Mouse (Mus musculus): ENCODE results near the gene Foxj3.

DNA sequence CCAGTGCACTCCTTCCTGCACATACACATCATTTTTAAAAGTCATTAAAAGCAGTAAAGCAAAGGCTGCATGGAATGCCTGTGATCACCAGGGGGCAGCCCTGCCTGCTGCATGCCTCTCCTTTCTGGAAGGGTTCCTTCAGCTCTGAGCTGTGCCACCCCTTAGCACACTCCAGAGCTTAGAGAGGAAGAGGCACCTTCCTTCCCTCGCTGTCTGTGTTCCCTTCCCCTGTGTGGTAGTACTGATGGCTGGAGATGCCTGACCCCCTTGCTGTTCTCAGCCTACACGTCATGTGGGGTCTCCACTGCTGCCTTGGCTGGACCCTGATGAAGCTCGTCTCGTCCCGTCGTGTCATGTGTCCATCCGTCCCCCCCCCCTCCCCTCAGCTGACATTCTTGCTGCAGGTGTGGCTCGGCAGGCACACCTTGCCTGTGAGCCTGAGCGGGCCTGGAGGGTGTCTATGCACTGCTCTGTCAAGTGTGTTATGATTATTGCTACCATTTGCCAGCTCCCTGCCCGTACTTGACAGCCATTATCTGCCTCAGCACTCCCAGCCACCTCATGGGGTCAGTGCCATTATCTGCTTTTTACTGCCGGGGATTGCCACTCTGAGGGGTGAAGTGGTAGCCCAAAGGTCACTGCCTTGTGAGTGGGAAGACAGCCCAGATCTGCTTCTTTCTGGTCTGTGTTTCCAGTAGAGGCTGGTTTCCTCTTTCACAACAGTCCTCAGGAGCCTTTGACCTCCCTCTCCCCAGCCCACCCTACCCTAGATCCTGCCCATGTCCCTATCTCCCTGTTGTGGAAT, 94.5 kb downstream of the Foxj3 start:
- no peak for TF ChIP-seq POLR2A (IDR thresholded peaks at IDR 0.05; ENCODE audit: low read depth, low read length)
- peak; percentile 81 for TF ChIP-seq CTCF (conservative IDR thresholded peaks at IDR 0.05; ENCODE audit: insufficient read depth, insufficient read length, low read depth, low read length)

Data from kidney, adult 2 months (tissue).